Mouse (Mus musculus) ES-E14 (cell line): Measurements from ENCODE around the gene Pou6f1.

Experiments
- HCFC1 ChIP-seq: IDR thresholded peaks from 2 replicates; pipeline ENCODE4 v1.6.1; 2012; ENCODE audit warnings: low read length, inconsistent platforms, borderline replicate concordance; ENCODE audit not compliant: insufficient read depth
- ZNF384 ChIP-seq: IDR thresholded peaks from 2 replicates; pipeline ENCODE4 v1.6.1; 2012; ENCODE audit warnings: low read depth, low read length, inconsistent platforms

DNA sequence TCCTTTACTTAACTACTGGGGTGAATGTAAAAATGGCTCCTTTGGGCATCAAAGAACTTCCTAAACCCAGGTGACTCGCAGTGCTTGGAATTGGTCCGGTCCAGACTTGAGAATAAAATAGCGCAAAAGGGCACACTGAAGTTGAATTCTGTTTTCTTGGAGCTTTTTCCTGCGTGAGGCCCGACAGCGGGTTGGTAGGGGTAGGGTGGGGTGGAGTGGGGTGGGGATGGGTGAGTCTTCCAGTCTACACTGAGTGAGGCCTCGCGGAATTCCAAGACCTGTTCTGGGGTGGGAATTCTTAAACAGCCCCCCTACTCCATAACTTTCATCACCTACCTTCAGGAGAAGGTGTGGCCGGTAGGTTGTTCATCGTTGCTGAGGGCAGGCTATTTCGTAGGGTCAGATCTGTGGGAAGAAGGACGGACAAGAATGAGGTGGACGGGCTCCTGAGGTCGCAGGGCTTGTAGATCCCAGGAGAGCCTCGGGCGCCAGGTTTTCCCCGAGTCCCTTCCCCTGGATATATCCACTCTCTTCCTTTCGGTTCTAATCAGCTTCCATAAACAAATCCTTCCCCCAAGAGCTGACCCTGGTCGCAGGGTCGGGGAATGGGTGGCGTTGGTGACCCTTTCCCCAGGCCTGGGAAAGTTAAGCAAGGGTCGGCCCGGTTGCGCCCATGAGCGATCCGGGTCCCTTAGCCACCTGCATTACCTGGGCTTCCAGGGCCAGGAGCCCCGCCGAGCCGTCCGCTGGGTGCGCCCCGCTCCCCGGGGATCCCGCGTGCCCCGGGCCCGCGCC, 36.3 kb upstream of the Pou6f1 start:
- TF ChIP-seq ZNF384 (no peak), HCFC1 (no peak)
